Mouse (Mus musculus) lung, postnatal 4 days (tissue): Measurements from ENCODE around the gene Gm42906.

ENCODE experiments used
- DNase-seq, 2 experiments: peaks; one replicate each; pipeline ENCODE4 v3.0.0; 2021

The Gm42906 gene

DNA sequence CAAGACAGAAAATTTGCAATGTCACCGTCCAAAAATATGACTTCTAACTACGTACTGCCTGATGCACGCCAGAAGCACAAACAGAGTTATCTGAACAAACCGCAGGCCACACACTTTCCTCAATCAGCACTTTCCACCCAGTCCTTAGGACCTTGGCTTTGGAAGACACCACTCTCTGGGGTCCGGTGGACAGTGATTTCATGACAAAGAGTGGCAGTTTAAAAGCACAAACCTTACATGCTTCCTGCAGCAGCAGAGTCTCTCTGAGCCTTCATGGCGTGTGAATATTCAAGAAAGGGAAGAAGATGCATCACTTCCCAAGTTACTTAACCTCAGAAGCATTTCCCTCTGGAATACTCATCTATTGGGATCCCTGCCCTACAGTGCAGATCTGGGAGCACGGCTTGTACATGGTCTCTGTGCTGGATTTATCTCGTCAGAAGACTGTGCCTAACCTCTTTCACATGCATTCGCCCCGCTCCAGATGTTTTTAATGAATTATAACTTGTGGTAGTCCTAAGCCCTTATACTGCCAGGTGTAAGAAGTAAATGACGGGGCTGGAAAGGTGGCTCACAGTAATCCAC lies 244.2 kb downstream of the Gm42906 start:
- DNase-seq, result no peak

DNA sequence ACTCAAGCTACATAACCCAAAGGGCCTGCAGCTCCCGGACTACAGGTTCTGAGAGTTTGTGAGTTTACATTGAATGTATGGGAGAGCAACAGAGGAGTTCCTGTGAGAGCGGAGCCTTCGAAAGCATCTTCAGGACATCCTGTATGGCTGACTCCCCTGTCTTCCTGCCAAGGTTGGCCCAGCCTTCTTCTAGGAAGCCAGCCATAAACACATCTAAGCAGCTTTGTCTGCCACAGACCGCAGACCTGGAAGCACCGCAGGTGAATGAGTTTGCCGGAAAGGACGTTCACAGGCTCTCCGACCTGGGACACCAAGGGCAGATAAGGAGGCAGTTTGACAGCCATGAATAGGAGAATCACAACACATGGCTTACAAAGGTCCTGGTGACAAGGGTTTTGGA lies 246.7 kb downstream of the Gm42906 start:
- DNase-seq, result peak; percentile 28 to 41

DNA sequence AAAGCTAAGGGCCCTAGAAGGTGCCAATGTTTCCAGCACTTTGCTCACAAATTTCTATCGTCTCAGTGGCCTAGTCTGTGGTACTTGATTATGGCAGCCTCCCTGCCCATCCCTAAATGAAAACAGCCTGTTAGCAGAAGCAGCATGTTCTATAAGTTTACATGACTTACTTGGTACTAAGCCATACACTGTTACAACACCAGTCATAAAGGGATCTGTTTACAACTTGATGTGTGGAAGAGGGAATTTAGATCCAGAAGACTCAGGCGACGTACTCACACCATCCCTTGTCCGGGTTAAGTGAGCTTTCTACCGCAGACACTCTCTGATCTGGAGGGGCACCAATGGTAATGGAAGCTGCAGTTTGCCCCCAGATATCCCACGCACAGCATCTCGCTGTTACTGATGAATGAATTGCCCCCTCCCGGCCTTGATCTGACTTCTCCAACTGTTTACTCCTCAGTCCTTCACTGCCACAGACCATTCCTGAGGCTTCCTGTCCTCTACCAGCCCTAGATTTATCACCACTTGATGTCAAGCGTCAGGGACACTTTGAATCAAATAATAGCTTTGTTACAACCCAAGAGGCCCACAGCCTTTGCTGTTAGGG lies 247.7 kb downstream of the Gm42906 start:
- DNase-seq, result no peak

DNA sequence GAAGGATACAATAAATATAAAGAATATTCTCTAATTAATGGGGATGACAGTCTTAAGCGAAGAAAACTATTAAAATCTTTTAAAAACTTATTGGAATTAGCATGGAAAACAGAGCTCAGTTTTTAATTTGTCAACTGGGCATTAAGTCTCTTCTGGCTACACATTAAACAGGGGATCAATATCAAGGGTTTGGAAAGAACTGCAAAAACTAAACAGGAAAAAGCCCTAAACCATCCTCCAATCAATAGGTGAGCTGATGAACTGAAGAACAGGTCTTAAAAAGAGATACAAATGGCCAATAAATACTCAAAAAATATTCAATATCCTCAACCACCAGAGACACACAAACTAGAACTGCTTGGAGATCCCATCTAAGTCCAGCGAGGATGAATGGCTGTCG lies 250.8 kb downstream of the Gm42906 start:
- no peak for DNase-seq

DNA sequence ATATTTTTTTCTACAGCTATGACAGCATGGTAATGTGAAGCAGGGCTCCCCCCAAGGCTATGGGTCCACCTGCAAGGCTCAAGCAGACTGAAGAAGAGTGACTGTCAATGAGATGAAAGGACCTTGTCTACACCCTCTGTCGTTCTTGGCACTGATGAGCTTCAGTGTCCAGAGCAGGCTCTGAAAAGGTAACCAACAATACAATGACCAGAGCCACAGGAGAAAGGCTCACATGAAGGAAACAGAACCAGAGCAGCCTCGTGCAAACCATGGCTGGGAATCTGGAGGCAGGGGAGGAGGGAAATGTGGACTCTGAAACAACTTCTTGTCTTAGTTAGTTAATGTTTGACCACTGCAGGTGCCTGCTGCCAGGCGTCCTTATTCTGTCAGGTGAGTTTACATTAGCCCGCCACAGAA lies 252.1 kb downstream of the Gm42906 start:
- peak in 1 of 2 experiments; percentile 42 for DNase-seq

DNA sequence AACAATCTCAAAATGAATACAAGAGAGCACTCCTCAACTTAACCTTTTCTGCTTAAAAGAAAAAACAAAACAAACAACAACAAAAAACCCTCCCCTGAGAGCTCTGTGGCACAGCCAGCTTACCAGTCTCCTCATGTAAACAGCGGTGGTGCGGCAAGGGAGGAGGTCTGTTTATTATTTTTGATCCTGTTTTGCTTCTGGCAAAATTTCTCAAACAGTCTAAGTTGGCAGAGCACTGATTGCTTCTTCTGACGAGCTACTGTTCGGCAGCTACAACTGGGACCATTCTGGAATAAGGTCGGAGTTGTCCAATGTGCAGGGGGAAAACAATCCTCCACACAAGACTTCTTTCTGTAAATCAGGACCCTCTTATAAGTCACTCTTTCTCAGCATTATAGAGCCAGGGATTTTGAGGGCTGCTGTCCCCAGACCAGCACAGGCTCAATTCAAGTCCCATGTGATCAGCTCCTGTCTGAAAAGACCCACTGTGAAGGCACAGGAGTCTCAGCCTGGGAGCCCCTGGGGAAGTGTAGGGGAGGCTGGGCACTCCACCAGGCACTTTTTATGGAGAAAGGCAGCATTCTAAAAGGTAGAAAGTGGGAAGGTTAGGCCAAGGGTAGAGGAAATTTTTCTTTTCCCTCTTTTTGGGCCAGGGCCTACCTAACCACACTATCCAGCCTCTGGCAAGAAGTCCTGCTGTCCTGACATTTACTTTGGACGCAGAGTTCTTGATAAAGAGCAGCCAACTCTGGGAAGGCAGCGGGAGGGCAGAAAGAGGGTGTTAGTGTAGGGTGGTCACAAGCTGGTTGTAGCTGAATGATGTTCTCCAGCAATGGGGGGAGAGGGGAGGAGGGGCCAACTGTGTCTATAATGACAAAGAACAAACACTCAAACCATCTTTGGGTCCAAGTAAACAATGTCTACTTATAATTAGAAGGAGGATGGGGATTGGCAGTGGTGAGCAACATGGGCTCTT lies 253.2 kb downstream of the Gm42906 start:
- peak in 1 of 2 experiments; percentile 55 for DNase-seq

DNA sequence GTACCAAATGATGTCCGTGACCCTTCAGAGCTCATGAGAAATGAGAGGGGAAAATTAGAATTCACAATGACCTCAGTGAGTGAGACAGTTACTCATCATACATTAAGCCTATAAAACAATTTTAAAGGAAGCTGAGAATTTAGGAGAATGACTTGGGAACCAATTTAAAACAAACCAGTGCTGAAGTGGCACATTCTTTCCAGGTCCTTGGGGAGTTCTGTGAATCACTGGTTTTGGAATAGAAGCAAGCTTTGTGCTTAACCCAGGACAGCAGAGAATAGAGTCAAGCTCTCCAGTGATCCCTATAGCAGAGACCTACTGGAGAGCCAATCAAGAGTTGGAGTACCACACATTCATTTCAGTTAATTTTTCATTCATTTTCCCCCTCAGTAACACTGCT lies 254.2 kb downstream of the Gm42906 start:
- DNase-seq, result no peak

DNA sequence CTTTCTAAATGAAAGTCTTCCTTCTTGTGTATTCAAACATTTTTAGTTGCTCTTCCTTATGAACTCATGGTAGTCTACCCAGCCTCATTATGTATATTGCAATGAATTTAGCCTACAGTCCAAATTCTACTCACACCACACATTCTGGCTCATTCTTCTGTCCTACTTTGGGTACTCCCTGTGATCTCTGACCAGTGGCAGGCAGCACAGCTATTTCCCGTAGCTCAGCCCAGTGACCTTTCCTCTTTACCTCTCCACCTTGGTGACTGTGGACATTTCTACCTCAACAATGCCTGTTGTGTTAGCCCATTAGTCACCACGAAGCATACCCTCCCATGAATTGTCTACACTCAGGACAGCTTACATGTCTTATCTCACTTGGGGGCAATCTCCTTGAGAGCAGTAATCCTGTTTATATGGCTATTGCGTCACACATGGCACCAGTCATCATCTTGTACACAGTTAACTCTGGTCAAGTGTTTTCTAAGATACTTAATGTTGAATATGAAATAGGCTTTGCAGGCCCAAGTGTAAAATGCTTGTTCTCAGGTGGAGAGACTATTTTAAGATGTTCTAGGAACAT lies 257.7 kb downstream of the Gm42906 start:
- DNase-seq, result no peak

DNA sequence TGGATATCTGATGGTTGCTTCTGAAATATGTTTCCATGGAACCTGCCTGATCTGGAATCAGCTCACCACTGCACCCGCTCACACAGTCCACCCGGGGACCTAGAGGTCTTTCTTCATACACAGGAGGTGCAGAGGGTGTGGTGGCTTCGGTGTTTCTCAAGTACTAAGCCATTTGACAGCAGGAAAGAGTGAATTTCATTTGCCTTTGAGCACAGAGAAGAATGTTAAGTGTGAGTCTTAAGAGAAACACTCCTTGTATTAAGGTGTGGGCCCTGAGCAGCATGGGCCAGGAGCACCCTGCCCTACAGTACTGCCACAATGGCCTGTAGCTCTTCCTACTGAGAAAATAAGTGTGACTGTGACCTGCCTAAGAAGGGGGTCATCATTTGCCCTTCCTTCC lies 259.8 kb downstream of the Gm42906 start:
- DNase-seq, result peak; percentile 32 to 56

DNA sequence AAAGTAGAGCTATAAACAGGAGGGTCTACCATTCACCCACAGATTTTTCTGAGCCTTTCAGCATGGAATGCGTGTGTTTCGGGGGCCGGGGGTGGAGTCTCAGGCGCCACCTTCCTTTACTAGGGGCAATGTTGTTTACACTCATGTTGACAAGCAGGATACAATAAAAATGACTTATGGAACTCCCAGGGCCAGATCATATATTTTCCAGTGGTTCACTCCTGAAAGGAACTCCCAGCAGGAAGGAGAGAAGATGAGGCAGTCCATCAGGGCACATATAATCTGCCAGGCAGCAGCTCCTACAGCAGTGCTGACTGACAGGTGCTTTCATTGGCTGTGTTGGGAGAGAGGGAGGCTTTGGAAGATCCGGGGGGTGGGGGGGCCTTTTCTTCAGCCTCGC lies 260.3 kb downstream of the Gm42906 start:
- DNase-seq, result no peak

DNA sequence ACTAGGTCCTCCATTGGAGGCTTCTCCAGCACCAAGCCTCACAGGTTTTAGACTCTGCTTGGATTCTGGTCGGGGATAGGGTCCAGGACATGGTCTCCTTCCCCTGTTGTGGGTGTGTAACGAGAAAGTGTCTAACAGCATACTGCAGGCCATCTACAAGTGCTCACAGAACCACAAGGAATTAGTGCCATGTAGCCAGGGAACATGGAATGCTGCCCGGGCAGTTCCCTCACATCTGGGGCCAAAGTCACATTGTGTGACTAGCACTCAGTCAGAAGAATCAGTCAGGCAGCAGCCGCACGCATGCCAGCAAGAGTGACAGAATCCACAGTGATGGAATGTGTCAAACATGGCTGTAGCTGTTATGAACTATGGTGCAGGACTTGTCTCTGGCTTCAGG lies 261.7 kb downstream of the Gm42906 start:
- peak; percentile 81 to 91 for DNase-seq

DNA sequence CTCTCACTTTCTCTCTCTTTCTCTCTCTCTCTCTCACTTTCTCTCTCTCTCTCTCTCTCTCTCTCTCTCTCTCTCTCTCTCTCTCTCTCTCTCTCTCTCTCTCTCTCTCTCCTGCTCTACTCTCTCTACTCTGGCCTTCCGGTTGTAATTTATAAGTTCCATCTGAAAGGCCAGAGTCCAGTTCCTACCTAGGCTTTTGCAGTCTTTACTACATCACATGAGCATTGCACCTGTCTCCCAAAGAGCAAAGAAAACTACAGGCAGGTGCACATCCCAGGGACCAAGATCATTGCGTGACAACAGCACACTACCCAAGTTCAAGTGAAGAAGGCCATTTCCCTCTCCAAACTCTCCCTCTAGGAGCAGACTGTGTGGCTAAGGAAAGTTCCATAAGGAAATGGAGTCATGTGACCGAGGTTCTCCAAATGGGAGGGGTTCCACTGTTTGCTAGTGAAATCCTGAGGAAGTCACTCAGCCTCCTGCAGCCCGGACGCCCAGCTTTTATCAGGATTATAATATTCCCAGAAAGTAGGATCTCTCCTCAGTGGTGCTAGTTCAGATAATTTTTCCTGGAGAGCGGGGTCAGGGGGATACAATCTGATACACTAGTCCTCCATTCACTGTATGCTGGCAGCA lies 262.5 kb downstream of the Gm42906 start:
- DNase-seq, result no peak

DNA sequence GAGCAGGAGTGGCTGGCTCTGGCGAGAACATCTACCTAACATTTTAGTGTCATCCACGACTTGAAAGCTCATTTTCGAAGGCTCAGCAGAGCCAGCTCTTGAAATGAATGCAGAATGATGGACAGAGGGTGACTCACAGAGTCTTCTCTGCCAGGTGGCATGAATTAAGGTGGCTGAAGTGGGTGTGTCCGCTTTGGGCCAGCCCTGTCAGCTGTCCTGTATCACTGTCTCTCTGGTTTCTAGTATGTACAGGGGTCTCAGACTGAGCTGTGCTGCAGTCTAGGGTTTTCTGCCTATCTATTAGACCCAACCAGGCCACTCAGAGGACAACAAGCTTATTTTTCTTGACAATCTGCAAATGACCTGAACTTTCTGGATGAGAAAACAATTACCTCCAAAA lies 263.1 kb downstream of the Gm42906 start:
- no peak for DNase-seq

DNA sequence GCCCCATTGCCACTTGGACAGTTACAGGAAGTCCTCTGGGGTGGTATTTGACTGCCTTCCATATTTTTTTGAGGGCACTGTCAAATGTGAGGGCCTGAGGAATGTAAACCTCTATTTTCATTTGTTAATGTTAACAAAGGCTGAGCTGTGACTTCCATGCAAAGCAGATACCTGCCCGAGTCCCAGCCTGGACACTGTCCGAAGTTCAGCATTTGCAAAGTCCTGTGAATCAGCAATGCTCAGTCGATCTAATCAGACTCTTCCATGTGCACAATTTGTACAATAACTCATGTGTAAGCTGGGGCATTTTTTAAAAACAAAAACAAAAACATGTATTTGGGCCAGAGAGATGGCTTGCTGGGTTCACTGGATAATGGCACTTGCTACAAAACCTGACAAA lies 265.3 kb downstream of the Gm42906 start:
- DNase-seq, result no peak

DNA sequence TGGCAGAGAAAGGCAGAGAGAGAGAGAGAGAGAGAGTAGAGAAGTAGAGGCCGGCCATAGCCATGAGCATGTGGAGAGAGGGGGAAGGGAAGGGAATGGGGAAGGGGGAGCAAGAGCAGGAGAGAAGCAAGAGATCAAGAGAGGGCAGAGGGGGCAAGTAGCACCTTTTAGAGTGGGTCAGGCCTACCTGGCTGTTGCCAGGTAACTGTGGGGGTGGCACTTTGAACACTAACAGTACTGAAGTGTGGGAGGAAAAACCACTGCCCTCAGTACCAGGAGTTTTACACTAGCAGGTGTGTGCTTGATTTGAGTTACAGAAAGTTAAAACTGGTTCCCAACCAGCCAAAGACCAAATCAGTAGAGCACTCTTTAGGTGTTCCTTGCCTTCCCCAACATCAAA lies 272.7 kb downstream of the Gm42906 start:
- no peak for DNase-seq

DNA sequence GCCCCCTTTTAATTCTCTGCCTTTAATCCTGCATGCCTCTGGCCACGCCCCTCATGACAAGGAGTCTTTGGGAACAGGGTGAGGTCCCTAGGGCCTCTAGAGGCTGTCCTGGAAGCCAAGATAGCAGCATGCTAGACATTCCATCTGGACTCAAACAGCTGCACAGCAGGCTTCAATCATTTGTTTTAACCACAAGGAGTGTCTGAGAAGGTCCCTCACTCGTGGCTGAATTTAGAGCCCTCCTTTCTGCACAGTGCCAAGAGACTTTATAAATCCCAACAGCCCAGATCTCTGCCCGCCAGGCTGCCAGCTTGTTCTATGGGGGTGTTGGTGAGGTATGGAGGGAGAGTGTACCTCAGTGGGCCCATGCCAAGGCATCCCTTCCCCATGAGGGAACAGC lies 273.2 kb downstream of the Gm42906 start:
- DNase-seq, result peak; percentile 63 to 80

DNA sequence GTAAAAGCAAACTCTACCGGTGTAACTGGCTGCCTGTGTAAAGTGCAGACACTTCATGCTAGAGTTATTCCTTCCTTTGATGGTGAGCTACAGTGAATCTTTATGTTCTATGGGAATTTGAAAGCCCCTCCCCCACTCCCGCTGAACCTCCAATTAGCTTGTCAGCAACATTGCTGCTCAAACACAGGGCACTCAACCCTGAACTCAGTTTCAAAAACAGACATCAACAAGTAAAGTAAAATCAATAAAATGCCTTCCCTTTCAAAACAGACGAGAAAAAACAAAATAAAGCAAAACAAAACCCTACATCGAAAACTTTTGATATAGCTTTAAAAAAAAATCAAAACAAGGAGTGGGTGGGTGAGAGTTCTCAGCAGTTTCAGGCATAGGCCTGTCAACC lies 273.9 kb downstream of the Gm42906 start:
- no peak for DNase-seq

DNA sequence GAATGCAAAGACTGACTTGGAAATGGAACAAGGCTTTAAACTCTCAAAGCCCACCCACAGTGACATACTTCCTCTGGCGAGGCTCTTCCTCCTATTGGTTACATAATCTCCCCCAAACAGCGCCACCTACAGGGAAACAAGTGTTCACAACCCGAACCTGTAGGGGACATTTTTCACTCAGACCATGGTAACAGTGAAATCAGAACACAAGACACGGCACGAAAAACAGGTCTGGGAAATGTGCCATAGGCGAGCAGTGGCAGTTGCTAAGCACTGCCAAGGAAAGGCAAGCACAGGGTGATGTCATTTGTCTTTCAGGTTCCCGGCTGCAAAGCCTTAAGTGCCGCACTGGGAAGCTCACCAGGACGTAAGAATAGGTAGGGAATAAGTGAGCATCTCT lies 276.4 kb downstream of the Gm42906 start:
- DNase-seq, result no peak

DNA sequence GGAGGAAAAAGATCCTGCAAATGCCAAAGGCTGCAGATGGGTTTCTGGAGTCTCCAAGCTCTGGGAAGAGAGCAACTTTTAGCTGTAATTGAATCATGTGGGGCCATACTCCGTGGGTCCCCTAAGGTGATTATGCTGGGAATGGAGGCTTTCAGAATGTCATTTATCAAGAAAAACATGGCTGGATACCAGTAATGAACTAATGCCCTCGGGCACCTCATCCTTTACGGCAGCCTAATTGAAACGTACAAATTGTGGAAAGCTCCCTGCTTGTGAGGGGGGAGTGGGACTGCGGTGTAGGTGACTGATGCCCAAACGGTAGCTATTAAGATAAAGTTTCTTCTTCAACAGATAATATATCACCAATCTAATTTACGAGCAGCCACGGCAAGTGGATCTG lies 278.5 kb downstream of the Gm42906 start:
- DNase-seq, result no peak

DNA sequence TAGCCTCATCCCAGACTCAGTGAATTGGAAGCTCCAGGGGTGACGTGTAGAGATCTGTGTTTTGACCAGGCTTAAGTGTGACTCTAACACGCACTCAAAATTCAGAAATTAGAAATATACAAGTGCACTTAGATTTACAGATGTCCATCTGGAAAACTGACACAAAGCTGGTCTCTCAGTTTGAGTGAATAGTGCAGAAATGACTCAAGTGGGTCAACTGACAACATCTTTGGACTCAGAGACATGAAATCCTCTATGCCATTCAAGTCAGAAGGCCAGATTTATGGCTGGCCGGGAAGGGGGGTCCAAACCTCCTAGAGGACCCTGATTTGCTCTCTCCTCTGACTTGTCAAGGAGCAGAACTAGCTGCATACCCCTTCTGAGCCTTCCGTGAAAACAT lies 279.9 kb downstream of the Gm42906 start:
- DNase-seq, result no peak

DNA sequence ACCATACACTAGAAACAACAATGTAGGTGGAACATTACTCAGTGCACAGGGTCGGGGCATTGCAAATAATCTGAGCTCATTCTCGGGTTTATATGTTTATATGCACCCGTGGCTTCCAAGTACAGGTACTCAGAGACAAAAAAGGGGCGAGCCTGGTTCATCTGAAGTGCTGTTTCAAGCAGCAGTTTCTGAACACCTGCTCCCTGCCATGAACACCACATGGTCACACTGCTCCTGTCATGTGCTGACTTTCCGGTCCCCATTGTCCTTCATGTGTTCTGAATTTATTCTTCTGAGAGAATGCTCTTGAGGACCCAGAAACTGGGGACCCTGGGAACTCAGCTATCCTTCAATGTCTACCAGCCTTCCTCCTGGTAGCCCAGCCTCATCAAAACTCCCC lies 282.2 kb downstream of the Gm42906 start:
- DNase-seq, result no peak

DNA sequence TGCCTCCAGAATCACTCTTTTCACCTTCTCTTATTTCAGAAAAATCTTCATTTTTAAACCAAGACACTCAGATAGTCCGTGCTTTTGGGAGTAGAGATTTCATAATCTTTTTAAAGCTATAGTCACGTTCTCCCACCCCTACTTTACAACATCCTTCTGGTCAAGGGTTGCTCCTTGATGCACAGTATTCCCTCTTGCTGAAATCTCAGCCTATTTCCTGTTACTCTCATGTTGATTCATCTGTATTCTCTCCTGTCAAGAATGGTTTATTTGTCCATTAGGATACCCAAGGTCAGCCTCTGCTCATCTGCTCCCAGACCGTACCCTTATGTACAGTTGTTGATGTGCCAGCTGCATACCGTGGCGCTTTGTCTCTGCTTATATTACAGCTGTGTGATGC lies 284.0 kb downstream of the Gm42906 start:
- no peak for DNase-seq
